Mouse (Mus musculus) embryonic fibroblast, embryonic 13.5 days (primary cell): ENCODE data around the gene Nrp1.

Experiments used
- CTCF ChIP-seq: IDR thresholded peaks from 2 replicates; pipeline ENCODE4 v1.5.1; 2011; ENCODE audit warnings: mild to moderate bottlenecking, control low read depth, low read length, moderate library complexity, borderline replicate concordance; ENCODE audit not compliant: insufficient read depth
- POLR2A ChIP-seq: IDR thresholded peaks from 2 replicates; pipeline ENCODE4 v1.6.1; 2011; ENCODE audit warnings: low read depth, mild to moderate bottlenecking, control low read depth, low read length, moderate library complexity

DNA sequence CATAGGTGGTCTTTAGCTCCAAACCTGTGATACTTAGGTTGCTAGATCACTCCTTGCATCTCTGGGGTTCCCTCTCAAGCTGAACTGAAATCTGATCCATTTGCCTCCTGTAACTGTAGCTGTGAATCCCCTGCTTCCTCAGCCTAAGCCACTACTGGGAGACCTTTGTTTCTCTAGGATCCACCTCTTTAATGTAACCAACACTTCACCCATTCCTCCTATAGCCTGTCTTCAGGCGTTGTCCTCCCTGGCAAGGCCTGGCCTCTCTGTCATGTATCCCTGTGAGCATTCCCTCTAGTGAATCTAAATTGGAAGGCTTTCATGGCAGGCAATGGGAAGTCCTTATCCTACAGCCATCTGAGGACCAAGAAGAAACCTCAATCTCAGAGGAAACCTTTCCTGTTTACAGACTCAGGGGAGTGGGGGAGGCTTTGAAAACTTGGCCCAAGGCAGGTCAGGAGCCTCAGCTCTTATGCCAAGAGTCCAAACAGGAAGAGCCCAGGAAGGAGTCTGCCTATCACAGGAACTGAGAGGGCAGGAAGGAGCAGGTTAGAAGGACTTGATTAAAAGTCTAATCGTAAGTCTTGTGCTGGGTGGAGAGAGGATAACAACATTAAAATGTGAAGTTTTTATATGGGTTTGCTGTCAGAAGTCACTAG is 28.7 kb downstream of the Nrp1 start:
- TF ChIP-seq CTCF: no peak
- no peak for TF ChIP-seq POLR2A
